Mouse (Mus musculus): ENCODE measurements around the gene Adm2.

Adm2 gene

DNA sequence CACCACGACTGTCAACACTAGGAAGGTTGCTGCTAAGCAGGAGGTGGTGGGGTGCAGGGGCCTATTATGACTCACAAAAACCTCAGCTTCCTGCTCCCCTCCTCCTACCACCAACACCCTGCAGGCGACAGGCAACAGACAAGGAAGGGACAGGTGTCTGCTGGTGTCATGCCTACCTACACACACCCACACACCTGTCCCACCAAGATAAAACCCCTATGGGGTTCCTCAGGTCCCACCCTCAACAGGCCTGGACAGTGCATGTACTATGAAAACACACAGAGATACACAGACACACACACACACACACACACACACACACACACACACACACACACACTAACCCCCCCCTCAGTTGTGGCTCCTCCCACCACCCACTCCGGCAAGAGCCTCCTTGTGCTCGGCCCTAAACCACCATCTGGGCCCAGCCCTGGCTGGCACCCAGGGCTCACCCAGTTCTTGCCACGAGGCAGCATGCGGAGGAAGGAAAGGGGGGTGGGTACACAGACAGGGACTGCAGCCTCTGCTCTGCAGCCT lies 12.5 kb upstream of the Adm2 start:
- DNase-seq (ENCODE audit: low spot score in 2 of 2), result no peak

DNA sequence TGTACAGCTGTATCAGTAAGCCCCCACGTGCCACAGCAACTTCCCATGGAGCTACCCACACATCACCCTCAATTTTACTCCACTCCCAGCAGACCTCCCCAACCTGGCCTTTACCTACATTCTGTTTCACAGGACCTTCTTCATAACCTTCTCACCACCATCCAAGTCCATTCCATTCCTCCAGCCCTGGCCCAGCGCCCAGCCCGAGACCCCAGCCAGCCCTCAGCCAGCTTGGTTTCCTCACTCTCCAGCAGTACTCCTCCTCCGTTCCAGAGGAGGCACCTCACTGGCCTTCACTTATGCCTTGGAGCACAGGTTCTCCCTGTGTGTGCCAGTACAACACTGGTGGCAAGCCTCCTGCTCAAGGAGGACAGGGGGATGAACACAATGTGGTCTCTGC lies 9.2 kb upstream of the Adm2 start:
- DNase-seq (ENCODE audit: low spot score in 2 of 2), result no peak

DNA sequence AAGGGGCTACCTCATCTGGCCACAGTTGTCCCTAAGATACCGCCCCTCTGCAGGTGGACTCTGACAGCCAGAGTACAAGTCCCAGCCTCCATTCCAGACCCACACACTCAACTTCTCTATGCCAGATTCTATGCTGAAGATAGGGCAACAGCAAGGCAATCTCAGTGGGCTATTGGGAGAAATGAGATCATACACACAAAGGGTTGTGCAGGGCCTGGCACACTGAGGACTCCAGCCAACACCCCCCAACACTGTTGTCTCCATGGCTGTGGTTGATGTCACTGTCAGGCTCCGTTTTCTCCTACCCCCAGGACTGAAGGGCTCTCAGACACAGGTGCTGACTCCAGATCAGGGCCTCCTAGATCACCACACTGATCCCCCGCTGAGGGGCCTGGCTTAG lies 8.4 kb upstream of the Adm2 start:
- DNase-seq (ENCODE audit: low spot score in 2 of 2), result no peak

DNA sequence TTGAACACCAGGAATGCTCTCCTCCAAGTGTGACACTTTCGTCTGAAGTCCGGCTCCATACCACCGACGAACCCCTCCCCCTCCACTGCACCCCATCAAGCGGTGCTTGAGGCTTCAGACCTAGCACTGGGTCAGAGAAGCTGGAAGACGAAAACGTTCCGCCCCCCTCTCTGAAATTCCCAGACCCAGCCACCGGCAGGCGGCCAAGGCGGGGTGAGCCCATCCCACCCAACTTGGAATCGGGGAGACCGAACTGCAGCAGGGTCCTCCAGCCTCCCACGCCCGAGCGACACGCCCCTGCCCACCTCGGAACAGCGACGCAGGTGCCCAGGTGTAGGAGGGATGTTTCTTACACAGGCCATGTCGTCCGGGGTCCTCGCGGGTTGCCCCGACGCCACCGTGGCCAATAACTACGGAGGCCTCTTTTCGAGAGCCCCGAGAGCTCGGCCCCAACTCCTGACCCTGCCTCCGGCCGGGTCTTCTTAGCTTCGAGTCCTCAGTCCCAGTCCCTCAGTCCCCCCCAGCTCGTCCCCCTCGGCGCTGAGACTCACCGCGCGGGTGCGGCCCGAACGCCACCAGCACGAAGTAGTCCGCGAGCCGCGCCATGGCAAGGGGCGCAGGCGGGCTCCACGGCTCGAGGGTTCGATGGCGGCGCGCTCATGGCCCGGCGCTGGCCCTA lies 7.9 kb upstream of the Adm2 start:
- peak in 1 of 2 experiments; percentile 34 for DNase-seq (ENCODE audit: low spot score in 2 of 2)

DNA sequence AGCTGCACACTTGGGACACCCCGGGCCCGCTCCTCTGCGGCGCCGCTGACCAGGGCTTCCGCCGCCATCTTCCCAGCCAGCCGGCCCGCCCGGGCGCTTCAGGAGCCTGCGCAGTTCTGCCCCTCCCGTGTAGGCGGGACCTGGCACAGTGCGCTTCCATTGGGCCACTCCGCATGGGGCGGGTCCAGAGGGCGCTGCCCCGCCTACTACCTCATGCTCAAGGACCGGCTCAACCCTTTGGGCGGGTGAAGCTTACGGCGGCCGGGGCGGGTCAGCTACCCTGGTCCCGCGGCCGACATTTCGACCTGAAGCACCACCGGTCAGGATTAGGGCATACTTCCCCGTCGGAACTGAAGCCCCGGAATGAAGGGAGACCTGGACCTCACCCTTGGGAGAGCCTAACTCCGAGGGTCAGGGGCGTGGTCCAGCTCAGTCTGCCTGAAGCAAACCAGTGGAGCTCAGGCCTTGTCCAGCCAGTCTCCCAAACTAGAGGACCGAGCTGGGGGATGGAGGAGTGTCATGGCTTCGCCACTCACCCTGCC lies 7.3 kb upstream of the Adm2 start, which contains the start of gene Sbf1:
Gene Sbf1, minus strand, starts transcription at position 122 of the 542 bp plus-strand sequence.
- DNase-seq (ENCODE audit: low spot score in 2 of 2), result peak; percentile 92 to 97

DNA sequence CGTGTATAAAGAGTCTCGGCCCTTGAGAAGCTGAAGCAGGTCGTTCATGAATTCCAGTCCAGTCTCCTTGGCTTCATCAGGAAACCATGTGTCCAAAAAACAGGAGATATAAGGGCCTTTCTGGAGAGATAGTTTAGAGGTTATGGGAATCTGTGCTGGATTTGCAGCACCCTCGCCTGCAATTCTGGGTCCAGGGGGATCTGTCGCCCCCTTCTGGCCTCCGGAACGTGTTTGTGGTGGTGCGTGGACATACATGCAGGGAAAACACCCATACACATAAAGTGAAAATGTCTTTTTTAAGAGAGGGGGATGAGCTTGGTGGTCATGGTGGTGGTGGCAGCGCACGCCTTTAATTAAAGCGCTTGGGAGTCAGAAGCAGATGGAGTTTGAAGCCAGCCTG lies 6.4 kb upstream of the Adm2 start:
- no peak for DNase-seq (ENCODE audit: low spot score in 2 of 2)

DNA sequence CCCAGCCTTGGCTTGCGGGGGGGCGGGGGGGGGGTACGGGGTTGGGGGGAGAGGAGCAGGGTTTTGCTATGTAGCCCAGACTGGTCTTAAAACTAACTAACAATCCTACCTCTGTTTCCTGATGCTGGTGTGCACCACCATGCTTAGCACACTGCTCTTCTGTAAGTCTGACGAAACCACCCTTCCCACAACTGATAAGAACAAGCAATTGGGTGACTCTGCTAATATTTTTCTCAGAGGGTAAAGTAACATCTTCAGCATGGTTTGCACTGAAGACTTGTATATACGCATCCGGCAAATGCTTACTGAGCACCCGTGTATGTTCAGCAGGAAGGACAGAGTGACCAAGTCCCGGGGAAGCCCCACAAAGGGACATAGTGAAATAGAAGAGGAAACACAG lies 1.3 kb upstream of the Adm2 start:
- DNase-seq (ENCODE audit: low spot score in 2 of 2), result no peak

DNA sequence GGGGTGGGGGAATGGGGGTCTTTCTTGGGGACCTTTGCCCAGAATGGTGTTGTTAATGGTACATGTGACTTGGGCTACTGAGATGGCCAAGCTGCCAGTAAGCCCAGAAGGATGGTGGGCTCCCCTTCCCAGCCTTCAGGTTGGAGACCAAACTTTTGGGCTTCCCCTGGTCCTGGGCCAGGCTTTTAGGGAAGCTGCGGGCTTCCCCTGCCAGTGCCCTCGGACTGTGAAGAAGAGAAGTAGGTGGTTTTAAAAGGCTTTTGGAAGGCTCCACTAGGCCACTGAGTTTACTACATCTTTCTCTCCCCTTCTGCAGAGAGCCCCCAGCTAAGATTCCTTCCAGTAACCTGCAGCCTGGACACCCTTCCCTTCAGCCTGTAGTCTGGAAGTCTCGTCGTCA lies 1.1 kb downstream of the Adm2 start:
- DNase-seq (ENCODE audit: low spot score in 2 of 2), result no peak

DNA sequence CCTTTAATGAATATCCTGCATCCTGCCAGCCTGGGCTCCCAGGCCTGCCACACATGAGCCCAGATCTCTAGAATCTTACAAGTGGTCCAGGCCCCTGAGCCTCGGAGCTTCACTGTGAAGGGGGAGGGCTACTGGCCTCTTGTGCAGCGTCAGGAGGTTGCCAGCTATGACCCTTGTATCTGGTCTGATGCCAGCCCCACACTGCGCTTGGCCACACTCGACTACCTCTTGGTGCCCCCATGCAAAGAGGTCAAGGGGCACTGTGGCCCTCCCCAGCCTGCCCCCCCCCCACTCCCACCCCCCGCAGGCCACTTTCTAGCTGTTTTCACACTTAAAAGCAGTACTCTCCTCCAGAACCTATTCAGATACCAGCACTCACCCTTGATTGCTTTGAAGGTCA lies 3.9 kb downstream of the Adm2 start:
- DNase-seq (ENCODE audit: low spot score in 2 of 2), result no peak

DNA sequence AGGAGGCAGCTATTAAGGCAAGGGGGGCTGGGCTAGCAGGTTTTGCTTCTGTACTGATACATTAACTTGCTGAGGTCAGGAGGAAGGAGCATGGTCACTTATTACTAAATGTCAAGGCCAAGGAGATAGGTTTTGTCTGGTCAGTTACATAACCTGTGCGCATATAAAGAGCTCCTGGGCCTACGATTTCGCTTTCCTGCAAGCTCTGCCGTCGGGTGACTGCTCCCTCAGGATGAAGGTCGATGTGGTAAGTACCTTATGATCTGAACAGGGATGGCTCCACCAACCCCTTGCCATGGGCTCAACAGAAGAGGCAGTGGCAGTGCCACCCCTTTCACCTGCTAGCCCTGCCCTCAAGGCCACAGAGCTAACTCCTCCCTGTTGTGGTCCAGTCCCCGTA lies 11.8 kb downstream of the Adm2 start, which contains the start of gene Miox:
Gene Miox, plus strand, starts transcription at position 128 of the 400 bp plus-strand sequence.
- DNase-seq (ENCODE audit: low spot score in 2 of 2), result no peak

DNA sequence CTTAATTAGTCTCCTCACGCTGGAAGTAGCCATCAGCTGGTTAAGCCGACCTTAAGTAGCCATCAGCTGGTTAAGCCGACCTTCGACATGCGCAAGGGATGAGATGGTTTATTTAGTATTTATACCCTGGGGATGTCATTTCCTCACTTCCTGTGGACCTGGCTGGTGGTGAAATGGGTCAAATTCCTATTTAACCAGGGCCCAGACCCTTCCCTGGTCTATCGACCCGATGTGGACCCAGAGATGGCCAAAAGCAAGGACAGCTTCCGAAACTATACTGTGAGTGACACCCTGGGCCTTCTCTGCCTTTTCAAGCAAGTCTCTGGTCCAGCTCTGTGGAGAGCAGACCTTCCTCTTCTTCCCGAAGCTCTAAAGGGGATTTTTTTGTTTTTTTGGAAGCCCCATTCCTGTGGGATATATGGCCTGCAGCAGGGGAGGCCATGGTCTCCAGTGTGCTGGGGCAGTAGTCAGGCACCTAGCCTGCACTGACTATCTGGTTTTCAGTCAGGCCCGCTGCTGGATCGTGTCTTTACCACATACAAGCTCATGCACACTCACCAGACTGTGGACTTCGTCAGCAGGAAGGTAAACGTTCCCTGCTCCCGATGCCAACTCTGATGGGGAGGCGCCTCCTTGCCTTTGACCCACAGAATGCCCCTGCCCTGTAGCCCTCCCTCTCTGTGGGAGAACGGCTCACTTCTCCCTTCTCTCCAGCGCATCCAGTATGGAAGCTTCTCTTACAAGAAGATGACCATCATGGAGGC lies 12.4 kb downstream of the Adm2 start:
- no peak for DNase-seq (ENCODE audit: low spot score in 2 of 2)

DNA sequence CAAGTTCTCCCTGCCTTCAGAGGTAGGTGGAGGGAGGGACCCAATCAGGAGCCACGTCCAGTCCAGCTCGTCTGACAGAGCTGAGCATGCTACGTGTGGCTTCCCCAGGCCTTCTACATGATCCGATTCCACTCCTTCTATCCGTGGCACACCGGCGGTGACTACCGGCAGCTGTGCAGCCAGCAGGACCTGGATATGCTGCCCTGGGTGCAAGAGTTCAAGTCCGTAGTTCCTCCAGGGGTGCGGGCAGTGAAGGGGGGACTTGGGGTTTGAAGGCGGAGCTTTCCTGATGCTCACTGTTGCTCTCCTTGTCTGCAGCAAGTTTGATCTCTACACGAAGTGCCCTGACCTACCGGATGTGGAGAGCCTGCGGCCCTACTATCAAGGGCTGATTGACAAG lies 13.9 kb downstream of the Adm2 start:
- DNase-seq (ENCODE audit: low spot score in 2 of 2), result no peak

DNA sequence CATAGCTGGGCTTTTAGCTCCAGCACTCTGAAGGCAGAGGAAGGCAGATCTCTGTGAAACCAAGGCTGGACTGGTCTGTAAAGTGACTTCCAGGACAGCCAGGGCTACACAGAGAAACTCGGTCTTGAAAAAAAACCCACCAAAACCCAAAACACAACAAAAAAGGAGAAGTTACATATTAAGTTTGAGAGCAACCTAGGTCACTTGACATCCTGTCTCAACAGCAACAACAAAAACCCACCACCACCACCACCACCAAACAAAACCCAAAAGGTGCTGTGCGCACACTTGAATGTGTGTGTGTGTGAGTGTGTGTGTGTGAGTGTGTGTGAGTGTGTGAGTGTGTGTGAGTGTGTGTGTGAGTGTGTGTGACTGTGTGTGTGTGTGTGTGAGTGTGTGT lies 17.2 kb downstream of the Adm2 start:
- no peak for DNase-seq (ENCODE audit: low spot score in 2 of 2)

DNA sequence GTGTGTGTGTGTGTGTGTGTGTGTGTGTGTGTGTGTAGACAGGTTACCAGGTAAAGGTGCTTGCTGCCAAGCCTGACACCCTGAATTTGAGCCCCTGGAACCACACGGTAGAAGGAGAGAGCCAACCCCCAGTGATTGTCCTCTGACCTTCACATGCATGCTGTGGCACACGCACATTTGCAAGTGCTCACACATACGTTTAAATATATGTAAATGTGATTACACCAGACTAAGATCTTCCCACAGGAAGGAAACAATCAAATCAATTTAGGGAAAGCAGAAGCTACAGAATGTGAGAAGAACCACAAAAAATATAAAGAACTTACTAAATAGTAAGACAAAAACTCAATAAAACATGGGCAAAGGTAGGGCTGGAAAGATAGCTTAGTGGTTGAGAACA lies 17.6 kb downstream of the Adm2 start:
- no peak for DNase-seq (ENCODE audit: low spot score in 2 of 2)

DNA sequence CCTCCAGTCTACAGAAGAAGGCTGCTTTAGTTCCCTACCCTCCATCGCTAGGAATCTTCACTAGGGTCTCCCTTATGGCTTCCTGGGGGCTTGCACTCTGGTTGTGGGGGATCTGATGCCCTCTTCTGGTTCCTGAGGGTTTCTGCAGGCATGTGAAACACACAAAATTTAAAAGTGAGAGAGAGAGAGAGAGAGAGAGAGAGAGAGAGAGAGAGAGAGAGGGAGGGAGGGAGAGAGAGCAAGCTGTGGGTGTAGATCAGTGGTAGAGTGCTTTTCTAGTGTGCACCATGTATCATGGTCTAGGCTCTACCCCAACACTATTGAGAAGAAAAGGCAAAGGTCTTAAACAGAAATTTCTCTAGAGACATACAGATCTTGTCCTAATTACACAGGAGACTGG lies 19.2 kb downstream of the Adm2 start:
- DNase-seq (ENCODE audit: low spot score in 2 of 2), result no peak

DNA sequence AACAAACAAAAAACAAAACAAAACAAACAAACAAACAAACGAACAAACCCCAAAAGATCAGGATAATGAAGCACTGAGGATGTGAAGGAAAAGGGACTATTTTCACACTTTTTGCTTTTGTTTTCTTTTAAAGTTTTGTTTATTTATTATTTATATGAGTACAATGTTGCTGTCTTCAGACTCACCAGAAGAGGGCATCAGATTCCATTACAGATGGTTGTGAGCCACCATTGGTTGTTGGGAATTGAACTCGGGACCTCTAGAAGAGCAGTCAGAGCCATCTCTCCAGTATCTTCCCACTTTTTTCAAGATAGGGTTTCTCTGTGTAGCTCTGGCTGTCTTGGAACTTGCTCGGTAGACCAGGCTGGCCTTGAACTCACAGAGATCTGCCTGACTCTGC lies 20.8 kb downstream of the Adm2 start:
- no peak for DNase-seq (ENCODE audit: low spot score in 2 of 2)

DNA sequence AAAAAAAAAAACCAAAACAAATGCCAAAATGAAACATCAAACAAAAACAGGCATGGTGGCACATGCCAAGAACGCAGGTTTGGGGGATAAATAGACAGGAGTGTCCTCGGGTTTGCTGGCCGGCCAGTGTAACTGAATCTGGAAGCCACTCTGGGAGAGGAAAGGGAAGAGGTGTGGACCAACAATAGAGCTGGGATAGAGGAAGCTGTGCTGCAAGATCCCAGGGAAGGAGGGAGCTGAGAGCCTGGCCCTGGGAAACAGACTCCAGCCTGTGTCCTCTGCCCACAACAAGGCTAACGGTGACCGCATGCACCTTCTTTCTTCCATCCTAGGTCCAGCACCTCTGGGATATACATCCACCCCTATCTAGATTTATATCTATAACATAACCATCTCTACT lies 27.9 kb downstream of the Adm2 start:
- no peak for DNase-seq (ENCODE audit: low spot score in 2 of 2)

DNA sequence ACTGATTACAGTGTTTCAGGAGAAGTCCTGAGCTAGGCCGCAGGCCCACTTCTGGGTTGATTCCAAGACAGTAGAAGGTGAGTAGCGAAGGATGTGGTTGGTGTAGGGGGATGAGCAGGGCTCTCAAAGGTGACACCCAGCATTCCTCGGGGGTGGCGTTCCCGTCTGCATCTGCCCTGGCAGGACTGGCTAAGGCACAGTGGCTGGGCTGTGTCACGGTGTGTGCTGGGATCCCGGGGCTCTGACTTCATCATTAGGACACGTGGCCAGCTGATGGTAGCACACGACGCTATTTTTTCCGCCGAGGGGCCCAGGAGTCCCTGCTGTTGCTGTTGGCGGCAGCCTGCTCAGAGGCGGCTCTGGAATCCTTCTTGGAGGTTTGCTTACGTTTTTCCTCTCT lies 28.8 kb downstream of the Adm2 start:
- DNase-seq (ENCODE audit: low spot score in 2 of 2), result no peak

DNA sequence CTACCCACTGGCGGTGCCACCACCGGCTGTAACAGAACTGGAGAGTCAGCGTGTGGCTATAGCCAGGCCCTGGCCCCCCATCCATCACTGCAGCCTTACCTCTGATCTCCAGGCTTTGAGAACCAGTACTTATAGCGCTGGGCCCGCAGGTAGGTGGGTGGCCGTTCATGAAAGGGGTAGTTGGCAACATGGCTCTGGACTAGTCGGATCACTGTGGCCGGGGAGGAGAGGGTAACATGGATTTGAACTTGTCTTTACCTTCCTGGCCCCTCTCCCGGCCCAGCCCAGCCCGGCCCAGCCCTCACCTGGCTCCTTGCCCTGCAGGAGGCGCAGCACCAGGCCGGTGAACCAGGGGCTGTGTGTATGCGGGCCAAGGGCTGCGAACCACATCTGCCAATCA lies 29.5 kb downstream of the Adm2 start:
- DNase-seq (ENCODE audit: low spot score in 2 of 2), result no peak

DNA sequence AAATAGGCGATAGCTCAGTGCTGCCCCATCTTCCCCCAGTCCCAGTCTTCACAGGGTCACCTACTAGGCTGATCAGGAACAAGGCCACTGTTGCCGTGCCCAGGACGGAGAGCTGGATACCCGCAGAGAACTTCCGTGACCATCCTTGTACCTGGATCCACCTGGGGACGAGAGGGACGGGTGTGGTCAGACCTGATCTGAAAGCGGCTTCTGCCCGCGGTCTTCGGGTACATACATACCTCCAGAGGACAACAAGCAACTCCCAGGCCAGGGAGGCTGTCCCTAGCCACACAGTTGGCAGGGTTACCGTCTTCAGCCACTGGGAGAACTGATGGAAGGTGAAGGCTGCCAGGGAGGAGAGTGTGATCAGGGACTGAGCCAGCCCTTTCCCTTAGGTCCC lies 30.3 kb downstream of the Adm2 start:
- no peak for DNase-seq (ENCODE audit: low spot score in 2 of 2)

DNA sequence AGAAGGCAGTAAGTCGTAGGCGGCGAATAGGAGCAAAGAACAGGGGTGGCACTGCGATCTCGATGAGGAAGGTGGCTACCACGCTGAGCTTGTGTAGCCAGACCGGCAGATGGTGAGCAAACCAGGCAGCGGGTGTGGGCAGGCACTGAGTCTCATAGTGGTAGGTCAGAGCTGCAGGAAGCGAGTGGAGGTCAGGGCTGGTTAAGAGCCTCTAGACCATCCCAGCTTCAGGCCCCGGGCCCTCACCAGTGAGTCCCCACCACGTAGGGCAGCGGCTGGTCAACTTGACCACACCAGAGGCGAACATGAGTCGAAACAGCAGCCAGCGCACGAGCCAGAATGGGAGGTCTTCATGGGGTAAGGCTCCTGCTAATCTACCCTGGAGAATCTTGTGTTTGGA lies 31.3 kb downstream of the Adm2 start:
- no peak for DNase-seq (ENCODE audit: low spot score in 2 of 2)

DNA sequence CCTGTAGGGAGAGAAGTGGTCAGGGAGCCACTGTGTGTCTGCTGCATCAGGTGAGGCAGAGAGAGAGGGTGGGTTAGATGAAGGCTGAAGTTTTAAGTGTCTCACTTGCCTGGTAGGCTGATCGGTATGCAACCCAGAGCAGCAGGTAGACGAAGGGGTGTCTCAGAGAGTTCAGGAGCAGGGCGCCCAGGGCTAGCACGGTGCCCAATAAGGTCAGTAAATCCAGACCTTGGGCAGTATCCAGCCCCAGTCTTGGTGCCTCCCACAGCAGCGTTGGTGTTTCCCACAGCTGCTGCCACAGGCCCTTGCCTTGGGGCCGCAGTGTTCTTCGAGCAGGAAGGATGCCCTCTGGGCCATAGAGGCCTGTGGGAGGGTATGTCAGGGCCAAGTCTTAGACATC lies 31.9 kb downstream of the Adm2 start:
- DNase-seq (ENCODE audit: low spot score in 2 of 2), result no peak

Data from cerebellum, postnatal 4 days (tissue).